Mouse (Mus musculus) myocyte (in vitro differentiated cells): ENCODE results near the gene Angptl4.

Source experiments
- CEBPB ChIP-seq: IDR thresholded peaks from 2 replicates; pipeline ENCODE4 v1.6.1; 2011; ENCODE audit warnings: mild to moderate bottlenecking, moderate library complexity; ENCODE audit not compliant: poor library complexity, insufficient read depth, severe bottlenecking
- E2F4 ChIP-seq: IDR thresholded peaks from one replicate; pipeline ENCODE4 v1.6.1; 2011; ENCODE audit warnings: mild to moderate bottlenecking, control low read depth, moderate library complexity; ENCODE audit not compliant: insufficient read depth
- MAX ChIP-seq: IDR thresholded peaks from one replicate; pipeline ENCODE4 v1.6.1; 2011; ENCODE audit warnings: low read depth, mild to moderate bottlenecking, control low read depth
- POLR2A ChIP-seq: IDR thresholded peaks from one replicate; pipeline ENCODE4 v1.6.1; 2011; ENCODE audit warnings: low read depth, mild to moderate bottlenecking, control low read depth, moderate library complexity; ENCODE audit not compliant: insufficient read length
- POLR2AphosphoS2 ChIP-seq: IDR thresholded peaks from one replicate; pipeline ENCODE4 v1.6.1; 2011; ENCODE audit warnings: low read depth, control low read depth; ENCODE audit not compliant: insufficient read length
- REST ChIP-seq: IDR thresholded peaks from one replicate; pipeline ENCODE4 v1.6.1; 2011; ENCODE audit warnings: mild to moderate bottlenecking, control low read depth, moderate library complexity; ENCODE audit not compliant: insufficient read depth, insufficient read length
- SRF ChIP-seq: IDR thresholded peaks from one replicate; pipeline ENCODE4 v1.6.1; 2011; ENCODE audit warnings: low read depth; ENCODE audit not compliant: control insufficient read depth, insufficient read length
- TCF3 ChIP-seq: IDR thresholded peaks from one replicate; pipeline ENCODE4 v1.6.1; 2011; ENCODE audit warnings: low read depth, control low read depth; ENCODE audit not compliant: insufficient read length
- USF1 ChIP-seq: IDR thresholded peaks from one replicate; pipeline ENCODE4 v1.6.1; 2011; ENCODE audit warnings: low read depth, mild to moderate bottlenecking, control low read depth, moderate library complexity

DNA sequence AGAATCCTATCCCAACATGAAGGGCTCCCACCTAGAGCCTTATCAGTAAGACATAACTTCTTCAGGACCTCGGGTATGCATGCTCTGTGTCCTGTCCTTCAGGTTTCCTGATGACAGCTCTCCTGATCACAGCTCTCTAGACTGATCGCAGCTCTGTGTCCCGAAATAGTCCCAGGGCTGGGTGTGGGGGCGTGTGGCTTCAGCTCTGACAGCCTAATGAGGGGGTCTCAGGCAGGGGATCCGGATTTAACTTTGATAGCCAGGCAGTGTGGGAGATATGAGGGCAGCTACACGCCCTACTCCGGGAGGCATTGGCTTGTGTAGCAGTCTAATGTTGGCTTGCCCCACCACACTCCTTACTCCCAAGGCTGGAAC lies 29.5 kb upstream of the Angptl4 start:
- no peak for TF ChIP-seq CEBPB
- TF ChIP-seq POLR2A: no peak
- TF ChIP-seq E2F4: no peak
- no peak for TF ChIP-seq SRF
- TF ChIP-seq USF1: no peak
- TF ChIP-seq MAX: no peak
- no peak for TF ChIP-seq POLR2AphosphoS2
- no peak for TF ChIP-seq TCF3
- no peak for TF ChIP-seq REST
